Mouse (Mus musculus): ENCODE measurements around the gene Cmtm2b. TPM values are rescaled to one million over a fixed set of nuclear protein-coding genes. Genes with fewer than 3 reads are reported as not detected.
A peak's percentile ranks its signal among the peaks of the same experiment; 100 is the strongest.

Gene Cmtm2b
- polyA plus RNA-seq, 1 experiment from 2014 or later = not detected

DNA sequence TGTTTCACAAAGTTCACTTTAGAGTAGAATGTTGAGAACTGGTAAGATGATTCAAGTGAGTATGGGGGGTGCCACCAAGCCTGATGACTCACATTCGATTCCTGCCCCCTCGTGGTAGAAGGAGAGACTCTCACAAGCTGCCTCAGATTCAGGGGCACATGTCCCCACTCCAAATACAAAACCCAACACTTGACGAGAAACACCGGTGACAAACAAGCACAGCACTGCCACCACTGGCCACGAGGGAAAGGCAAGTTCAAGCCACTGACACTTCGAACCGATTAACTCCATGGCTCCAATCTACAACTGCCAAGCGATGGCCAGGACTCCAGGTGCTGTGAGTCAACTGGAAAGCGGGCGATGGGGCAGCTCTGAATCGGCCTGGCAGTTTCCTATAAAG, 51.7 kb downstream of the Cmtm2b start:
- no peaks in the 10 kb centered on the region for H3K36me3 ChIP-seq (ENCODE audit: control insufficient read depth, insufficient read depth, low read length)
- no peak overlapping the region for H3K9ac ChIP-seq (ENCODE audit: low read depth, low read length)
- no peaks in the 10 kb centered on the region for H3K27me3 ChIP-seq (ENCODE audit: control insufficient read depth, insufficient read depth, low read depth, low read length)
- H3K27ac ChIP-seq (ENCODE audit: low read length) = peak overlapping the region; percentile 33; the same call in 1 of the 2 replicates
- no peak for ATAC-seq
- peaks cover 26% of the 10 kb centered on the region for H3K4me1 ChIP-seq (ENCODE audit: control insufficient read depth, insufficient read depth, low read length)
- H3K4me3 ChIP-seq (ENCODE audit: low read depth, low read length) = no peak overlapping the region
- H3K4me2 ChIP-seq (ENCODE audit: low read length) = no peak overlapping the region
- WGBS = 81% methylated on average over 11 of the region's 11 CpGs
- H3K9me3 ChIP-seq (replicated peaks; ENCODE audit: control insufficient read depth, low read length, poor library complexity, severe bottlenecking) = no peaks in the 10 kb centered on the region

DNA sequence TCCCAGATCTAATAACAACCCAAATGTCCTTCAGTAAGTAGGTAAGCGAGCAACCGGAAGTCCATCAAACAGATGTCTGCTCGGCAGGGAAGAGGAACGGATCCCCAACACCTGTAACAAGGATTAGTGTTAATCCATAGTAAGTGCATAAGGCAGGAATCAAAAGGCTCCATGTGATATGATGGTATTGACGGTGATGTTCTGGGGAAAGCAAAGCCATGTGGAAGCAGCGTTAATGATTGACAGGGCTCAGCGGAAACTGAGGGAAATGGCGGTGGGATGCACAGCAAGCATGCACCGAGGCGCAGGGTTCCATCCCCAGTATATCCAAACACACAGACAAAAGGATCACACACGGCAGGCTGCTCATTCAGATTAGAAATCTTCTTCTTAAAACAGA, 52.2 kb downstream of the Cmtm2b start:
- no peak for ATAC-seq

DNA sequence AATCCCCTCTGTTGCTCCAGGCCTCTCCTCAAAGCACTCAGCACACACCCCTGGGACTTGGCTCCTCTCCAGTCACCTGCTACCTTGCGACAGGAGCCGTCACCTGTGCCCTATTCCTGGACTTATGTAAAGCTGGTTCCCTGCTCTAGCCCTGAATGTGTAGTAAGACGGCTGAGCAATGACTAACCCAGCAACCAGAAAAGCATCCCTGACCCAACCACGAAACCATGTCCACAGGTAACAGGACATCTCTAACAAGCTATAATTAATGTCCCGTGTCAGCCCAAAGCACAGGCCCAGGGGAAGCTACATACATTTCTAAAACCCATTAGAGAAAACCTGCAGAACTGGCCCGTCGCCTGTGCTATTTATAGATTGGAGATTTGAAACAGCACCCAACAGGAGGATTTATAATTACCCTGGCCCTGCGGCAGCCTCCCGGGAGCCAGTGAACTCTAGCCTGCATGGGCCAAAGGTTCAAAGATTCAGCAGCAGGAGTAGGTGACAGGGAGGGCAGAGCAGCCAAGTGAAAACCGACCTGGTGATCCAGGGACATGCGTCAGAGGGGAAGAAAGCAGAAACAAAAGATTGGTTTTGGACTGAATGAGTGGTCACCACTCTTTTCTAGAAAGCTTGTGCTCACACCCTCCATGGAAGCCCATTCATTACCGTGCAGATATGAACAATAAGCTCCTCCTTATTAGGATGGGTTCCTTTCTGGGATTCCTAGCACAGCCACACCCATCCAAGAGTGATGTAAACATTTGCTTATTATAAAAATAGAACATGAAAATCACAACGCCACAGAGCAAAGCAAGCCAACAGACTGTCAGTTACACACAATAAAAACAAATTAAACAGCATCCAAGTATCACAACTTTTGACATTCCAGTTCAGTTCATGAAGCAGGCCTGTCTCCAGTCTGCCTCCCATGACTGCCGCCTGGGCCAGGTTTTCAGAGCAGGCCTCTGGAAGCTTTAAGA, 53.1 kb downstream of the Cmtm2b start:
- peaks cover 26% of the 10 kb centered on the region for H3K4me1 ChIP-seq (ENCODE audit: control insufficient read depth, insufficient read depth, low read length)
- no peak overlapping the region for H3K4me2 ChIP-seq (ENCODE audit: low read length)
- no peaks in the 10 kb centered on the region for H3K27me3 ChIP-seq (ENCODE audit: control insufficient read depth, insufficient read depth, low read depth, low read length)
- H3K36me3 ChIP-seq (ENCODE audit: control insufficient read depth, insufficient read depth, low read length) = no peaks in the 10 kb centered on the region
- H3K27ac ChIP-seq (ENCODE audit: low read length) = peak overlapping the region; percentile 58
- 38% methylated on average over 14 of the region's 14 CpGs for WGBS
- H3K9me3 ChIP-seq (replicated peaks; ENCODE audit: control insufficient read depth, low read length, poor library complexity, severe bottlenecking) = no peaks in the 10 kb centered on the region
- H3K4me3 ChIP-seq (ENCODE audit: low read depth, low read length) = no peak overlapping the region
- ATAC-seq = peak; percentile 15
- H3K9ac ChIP-seq (ENCODE audit: low read depth, low read length) = no peak overlapping the region

More for the DNA sequence above, 52.2 kb downstream of the Cmtm2b start:
- WGBS = 40% methylated on average over 11 of the region's 11 CpGs
- no peak overlapping the region for H3K4me2 ChIP-seq (ENCODE audit: low read length)
- H3K9ac ChIP-seq (ENCODE audit: low read depth, low read length) = no peak overlapping the region
- no peak overlapping the region; the same call in 1 of the 2 replicates for H3K27ac ChIP-seq (ENCODE audit: low read length)
- no peak overlapping the region for H3K4me3 ChIP-seq (ENCODE audit: low read depth, low read length)
- H3K9me3 ChIP-seq (replicated peaks; ENCODE audit: control insufficient read depth, low read length, poor library complexity, severe bottlenecking) = no peaks in the 10 kb centered on the region
- H3K4me1 ChIP-seq (ENCODE audit: control insufficient read depth, insufficient read depth, low read length) = peaks cover 26% of the 10 kb centered on the region
- H3K27me3 ChIP-seq (ENCODE audit: control insufficient read depth, insufficient read depth, low read depth, low read length) = no peaks in the 10 kb centered on the region
- no peaks in the 10 kb centered on the region for H3K36me3 ChIP-seq (ENCODE audit: control insufficient read depth, insufficient read depth, low read length)

DNA sequence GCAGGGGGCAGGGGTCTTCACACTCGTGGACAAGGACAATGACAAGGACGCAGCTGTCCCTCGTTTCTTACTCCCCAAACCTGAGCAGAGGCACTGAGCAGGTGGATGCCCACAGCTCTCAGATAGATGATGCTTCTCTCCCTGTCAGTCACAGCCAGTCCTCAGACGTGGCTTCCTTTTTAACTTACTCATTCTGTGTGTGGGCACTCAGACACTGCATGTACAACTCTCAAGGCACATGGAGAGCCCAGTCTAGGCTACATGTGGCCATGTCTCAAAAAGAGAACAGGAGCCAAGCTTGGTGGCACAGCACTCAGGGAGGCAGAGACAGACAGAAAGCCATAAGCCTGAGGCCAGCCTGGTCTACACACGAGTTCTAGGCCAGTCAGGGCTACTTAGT, 53.9 kb downstream of the Cmtm2b start:
- no peak for ATAC-seq
- Histone ChIP-seq H3K4me2 (ENCODE audit: low read length) (no peak overlapping the region), H3K9me3 (replicated peaks; ENCODE audit: control insufficient read depth, low read length, poor library complexity, severe bottlenecking) (no peaks in the 10 kb centered on the region), H3K9ac (ENCODE audit: low read depth, low read length) (no peak overlapping the region), H3K36me3 (ENCODE audit: control insufficient read depth, insufficient read depth, low read length) (no peaks in the 10 kb centered on the region), H3K27ac (ENCODE audit: low read length) (peak overlapping the region; percentile 25), H3K4me1 (ENCODE audit: control insufficient read depth, insufficient read depth, low read length) (peaks cover 26% of the 10 kb centered on the region), H3K4me3 (ENCODE audit: low read depth, low read length) (no peak overlapping the region), H3K27me3 (ENCODE audit: control insufficient read depth, insufficient read depth, low read depth, low read length) (no peaks in the 10 kb centered on the region)
- 59% methylated on average over 5 of the region's 5 CpGs for WGBS

DNA sequence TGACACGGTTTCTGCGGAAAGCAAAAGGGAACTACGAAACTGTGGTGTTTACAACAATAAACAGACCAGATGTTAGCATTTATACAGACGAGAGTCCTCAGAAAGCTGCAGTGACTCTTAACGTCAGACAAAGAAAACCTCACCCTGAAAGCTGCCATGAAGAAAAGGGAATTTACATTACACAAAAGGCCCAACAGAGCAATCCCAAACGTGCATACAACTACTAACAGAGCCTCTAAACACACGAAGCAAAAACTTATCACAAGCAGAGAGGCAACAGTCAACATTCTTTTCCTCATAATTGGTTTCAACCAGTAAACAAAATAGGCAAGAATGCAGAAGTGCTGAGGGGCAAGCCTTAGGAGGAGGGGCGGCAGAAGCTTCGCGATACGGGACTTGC, 54.6 kb downstream of the Cmtm2b start:
- H3K4me3 ChIP-seq (ENCODE audit: low read depth, low read length) = no peak overlapping the region
- 35% methylated on average over 11 of the region's 11 CpGs for WGBS
- no peaks in the 10 kb centered on the region for H3K27me3 ChIP-seq (ENCODE audit: control insufficient read depth, insufficient read depth, low read depth, low read length)
- H3K4me1 ChIP-seq (ENCODE audit: control insufficient read depth, insufficient read depth, low read length) = peaks cover 26% of the 10 kb centered on the region
- no peaks in the 10 kb centered on the region for H3K9me3 ChIP-seq (replicated peaks; ENCODE audit: control insufficient read depth, low read length, poor library complexity, severe bottlenecking)
- H3K9ac ChIP-seq (ENCODE audit: low read depth, low read length) = no peak overlapping the region
- H3K4me2 ChIP-seq (ENCODE audit: low read length) = no peak overlapping the region
- no peak for ATAC-seq
- H3K36me3 ChIP-seq (ENCODE audit: control insufficient read depth, insufficient read depth, low read length) = no peaks in the 10 kb centered on the region
- H3K27ac ChIP-seq (ENCODE audit: low read length) = 0 out of 2 replicates have a peak overlapping the region, but pooled peaks have one; percentile 2

DNA sequence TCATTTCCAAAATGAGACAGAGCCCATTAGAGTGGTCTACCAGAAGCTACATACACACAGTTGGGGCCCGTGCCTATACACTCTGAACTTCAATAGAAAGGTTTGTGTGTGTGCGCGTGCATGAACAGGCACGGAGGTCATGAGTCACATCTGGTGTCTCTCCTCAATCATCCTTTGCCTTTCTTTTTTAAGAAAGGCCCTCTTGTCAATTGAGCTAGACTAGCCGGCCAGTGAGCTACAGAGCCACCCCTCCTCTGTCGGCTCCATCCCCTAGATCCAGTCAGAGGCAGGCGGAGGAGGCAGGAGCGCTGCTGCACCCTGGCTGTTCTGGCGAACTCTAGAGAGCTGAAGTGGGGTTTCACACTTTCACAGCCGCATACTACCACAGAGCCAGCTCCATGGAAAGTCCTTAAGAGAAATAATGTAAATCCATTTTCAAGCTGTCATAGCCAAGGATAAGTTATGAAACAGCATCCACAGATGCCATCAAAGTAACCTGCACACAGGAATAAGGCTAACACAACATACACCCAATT, 57.3 kb downstream of the Cmtm2b start:
- Histone ChIP-seq H3K9me3 (replicated peaks; ENCODE audit: control insufficient read depth, low read length, poor library complexity, severe bottlenecking) (no peaks in the 10 kb centered on the region), H3K27ac (ENCODE audit: low read length) (no peak overlapping the region), H3K36me3 (ENCODE audit: control insufficient read depth, insufficient read depth, low read length) (no peaks in the 10 kb centered on the region), H3K9ac (ENCODE audit: low read depth, low read length) (no peak overlapping the region), H3K4me1 (ENCODE audit: control insufficient read depth, insufficient read depth, low read length) (peaks cover 31% of the 10 kb centered on the region), H3K27me3 (ENCODE audit: control insufficient read depth, insufficient read depth, low read depth, low read length) (no peaks in the 10 kb centered on the region), H3K4me2 (ENCODE audit: low read length) (no peak overlapping the region), H3K4me3 (ENCODE audit: low read depth, low read length) (no peak overlapping the region)
- 64% methylated on average over 10 of the region's 10 CpGs for WGBS
- ATAC-seq = no peak

DNA sequence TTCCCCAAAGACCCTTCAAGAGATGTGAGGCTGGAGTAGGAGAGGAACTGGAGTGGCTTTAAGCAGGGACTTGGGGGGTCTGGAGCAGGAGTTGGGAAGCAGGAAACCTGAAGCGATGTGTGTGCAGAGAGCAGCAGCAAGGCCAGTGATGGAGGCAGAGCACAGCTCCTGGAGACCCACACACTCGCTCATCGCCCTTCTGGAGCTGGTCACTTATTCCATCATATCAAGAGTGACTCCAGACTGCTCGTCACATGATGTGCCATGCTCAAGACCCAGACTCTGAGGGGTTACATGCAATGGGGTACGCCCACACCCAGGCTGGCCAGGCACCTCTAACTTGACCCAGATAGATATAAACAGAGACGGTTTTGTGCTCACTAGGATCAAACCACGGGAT, 58.2 kb downstream of the Cmtm2b start:
- Histone ChIP-seq H3K4me3 (ENCODE audit: low read depth, low read length) (no peak overlapping the region), H3K27me3 (ENCODE audit: control insufficient read depth, insufficient read depth, low read depth, low read length) (no peaks in the 10 kb centered on the region), H3K36me3 (ENCODE audit: control insufficient read depth, insufficient read depth, low read length) (no peaks in the 10 kb centered on the region), H3K4me2 (ENCODE audit: low read length) (no peak overlapping the region), H3K9me3 (replicated peaks; ENCODE audit: control insufficient read depth, low read length, poor library complexity, severe bottlenecking) (no peaks in the 10 kb centered on the region), H3K9ac (ENCODE audit: low read depth, low read length) (no peak overlapping the region), H3K4me1 (ENCODE audit: control insufficient read depth, insufficient read depth, low read length) (peaks cover 23% of the 10 kb centered on the region), H3K27ac (ENCODE audit: low read length) (no peak overlapping the region)
- WGBS = 93% methylated on average over 7 of the region's 7 CpGs
- no peak for ATAC-seq
